Mouse (Mus musculus) urinary bladder, postnatal 4 days (tissue): ENCODE data around the gene Lrp1.

Experiments
- DNase-seq, 2 experiments: peaks; one replicate each; pipeline ENCODE4 v3.0.0; 2021 to 2022; ENCODE audit warnings: low spot score in 2 of 2

Lrp1 gene

DNA sequence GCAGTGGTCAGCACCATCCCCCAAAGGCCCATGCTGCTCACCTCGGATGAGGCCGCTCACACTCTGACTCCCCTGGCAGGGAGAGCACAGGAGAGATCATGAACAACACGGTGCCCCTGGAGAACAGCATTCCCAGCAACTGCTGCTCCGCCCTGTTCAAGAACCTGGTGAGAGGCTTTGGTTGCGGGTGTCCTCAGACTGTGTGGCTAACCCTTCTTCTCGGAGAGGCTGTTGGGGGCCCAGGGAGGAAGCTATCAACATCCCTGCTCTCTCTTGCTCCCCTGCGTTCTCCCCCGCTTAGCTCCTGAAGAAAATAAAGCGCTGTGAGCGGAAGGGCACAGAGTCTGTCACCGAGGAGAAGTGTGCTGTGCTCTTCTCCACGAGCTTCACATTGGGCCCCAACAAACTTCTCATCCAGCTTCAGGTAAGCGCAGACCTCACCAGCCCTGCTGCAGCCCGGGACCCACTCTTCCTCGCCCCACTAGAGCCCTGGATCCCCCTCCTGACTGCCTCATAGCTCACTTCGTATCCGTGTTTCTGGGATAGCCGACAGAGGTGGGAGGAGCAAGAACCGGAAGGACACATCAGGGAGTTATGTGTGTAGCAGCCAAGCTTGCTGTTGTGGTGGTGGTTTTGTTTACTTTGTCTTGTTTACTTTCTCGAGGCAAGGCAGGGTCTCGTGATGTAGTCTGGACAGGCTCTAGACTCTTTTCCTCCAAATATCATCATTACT lies 32.1 kb upstream of the Lrp1 start:
- no peak for DNase-seq

DNA sequence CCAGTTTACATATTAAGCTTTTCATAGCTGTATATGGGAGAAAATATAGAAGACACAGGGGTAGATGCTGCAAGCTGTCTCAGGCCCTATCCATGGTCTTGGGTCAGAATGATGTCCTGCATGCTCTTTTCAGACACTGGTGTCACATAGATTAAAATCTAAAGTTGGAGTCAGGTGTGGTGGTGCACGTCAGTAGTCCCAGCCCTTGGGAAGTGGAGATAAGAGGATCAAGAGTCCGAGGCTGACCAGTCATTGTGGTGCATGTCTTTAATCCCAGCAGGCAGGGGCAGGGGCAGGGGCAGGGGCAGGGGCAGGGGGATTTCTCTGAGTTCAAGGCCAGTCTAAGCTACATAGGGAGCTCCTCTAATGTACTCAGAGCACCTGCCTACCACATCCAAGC lies 24.8 kb upstream of the Lrp1 start:
- no peak for DNase-seq

DNA sequence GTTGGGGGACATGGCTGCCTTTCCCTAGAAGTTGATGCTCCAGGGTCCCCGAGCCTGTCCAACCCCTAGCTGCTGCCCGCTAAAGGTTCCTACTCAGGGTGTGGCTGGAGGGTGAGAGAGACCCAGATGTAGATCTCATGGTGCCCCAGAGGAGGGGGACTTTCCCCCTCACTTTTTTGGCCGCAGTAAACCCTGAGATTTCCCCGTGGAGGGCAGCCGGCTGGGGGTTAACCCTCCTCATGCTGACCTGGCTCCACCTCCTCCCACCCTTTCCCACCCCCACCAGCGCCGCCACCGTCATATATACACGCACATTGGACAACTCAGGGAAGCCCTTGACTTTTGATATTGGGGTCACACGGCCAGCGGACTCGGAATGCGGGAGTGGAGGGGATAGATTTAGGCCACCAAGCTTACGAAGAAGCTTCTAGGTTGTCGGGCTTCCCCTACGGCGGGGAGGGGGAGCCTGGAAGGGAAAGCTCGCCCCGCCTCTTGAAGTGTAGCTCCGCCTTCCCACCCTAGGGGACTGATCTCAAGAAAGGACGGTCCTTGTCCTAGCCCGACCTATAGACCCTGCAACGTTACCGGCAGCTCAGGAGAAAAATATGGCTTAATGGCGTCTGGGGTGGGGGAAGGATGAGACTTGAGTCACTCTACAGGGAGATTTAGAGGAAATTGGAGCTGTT lies 22.7 kb upstream of the Lrp1 start:
- peak in 1 of 2 experiments; percentile 69 for DNase-seq

GRCm38 (mm10) chr10:127642772-127643552 lies 22.0 kb upstream of the Lrp1 start, which contains the start of gene Stat6:
Stat6 (plus strand) TSS chr10:127642986.
- peak; percentile 71 to 77 for DNase-seq

- DNase-seq: peak; percentile 82 to 92
Measured at GRCm38 (mm10) chr10:127641861-127642771, 21.2 kb upstream of the Lrp1 start.

DNA sequence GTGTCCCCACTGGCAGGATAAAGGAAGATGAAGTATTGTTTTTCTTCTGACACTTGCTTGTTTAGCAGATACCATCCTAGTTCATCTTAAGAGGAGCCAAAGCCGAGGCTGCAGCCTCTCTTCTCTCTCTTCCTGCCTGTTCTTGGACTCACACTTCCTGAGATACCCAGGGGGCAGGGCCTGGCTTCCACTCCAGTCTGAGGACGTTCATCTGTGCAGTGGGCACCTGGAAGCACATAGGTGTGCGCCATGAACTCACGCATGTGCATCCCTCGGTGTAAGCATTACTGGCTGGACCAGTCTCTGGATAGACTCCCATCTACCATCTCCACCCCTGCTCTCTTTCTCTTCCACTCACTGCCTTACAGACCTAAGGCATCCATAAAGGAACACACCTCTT lies 19.5 kb upstream of the Lrp1 start:
- no peak for DNase-seq

DNA sequence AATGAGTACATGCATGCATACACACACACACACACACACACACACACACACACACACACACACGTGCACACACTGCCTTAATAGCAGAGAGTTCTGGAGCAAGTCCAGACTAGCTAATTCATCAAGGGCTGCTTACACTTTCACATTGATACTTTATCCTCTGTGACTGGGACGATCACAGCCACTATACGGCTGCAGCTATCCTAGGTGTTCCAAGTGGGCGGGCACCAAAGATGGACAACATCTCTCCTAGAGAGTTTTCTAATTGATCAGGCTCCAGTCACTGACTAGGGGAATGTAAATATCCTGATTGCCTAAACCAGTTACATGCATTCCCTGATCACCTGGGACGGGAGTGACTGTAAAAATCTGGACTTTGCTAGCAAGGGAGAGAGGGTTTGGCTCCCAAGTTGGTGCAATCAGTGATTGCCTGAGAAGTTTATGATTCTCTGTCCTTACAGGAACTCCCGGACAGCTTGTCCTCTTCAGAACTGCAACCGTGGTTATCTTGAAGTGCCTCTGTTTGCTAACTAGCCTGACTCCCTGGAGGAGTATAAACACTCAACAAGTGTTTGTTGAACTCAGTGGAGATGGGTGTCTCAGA lies 11.8 kb upstream of the Lrp1 start:
- no peak for DNase-seq

- no peak for DNase-seq
Measured at GRCm38 (mm10) chr10:127631261-127632214, 10.6 kb upstream of the Lrp1 start.

DNA sequence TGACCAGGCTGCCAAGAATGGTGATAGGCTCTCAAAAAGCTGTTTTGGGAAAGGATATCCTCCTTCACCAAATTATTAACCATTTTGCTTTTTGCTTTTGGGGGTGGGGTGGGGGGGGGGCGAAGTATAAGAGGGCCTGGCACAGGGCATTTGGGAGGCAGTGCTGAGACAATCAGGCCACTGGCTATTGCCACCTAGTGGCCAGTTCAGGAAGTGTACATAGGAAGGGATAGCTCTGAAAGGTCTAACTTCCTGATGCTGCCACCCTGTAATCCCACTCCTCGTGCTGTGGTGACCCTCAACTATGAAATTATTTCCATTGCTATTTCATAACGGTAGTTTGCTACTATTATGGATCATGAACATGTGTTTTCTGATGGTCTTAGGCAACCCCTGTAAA lies 5.5 kb upstream of the Lrp1 start:
- no peak for DNase-seq

- no peak for DNase-seq
Measured at GRCm38 (mm10) chr10:127623439-127624216, 2.7 kb upstream of the Lrp1 start.

- no peak for DNase-seq
Measured at GRCm38 (mm10) chr10:127622661-127623060, 1.7 kb upstream of the Lrp1 start.

DNA sequence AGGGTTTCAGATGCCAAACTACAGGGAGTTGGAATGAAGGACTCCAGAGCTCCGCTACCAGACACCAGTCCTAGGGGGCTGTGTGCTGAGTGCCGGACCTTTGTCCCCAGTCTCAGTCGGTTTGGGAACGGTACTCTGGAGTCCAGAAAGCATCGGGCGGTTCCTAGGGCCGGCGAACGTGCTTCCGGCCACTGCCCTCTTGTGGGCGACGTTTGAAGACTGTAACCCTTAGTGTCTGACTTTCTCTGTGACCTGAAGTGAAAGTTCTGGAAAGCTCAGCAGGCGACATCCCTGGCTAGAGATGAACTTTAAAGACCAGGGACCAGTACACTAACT lies 1.1 kb upstream of the Lrp1 start:
- DNase-seq: peak; percentile 70 to 75

GRCm38 (mm10) chr10:127621191-127622056 lies 476 bp upstream of the Lrp1 start:
- peak; percentile 90 to 91 for DNase-seq

DNA sequence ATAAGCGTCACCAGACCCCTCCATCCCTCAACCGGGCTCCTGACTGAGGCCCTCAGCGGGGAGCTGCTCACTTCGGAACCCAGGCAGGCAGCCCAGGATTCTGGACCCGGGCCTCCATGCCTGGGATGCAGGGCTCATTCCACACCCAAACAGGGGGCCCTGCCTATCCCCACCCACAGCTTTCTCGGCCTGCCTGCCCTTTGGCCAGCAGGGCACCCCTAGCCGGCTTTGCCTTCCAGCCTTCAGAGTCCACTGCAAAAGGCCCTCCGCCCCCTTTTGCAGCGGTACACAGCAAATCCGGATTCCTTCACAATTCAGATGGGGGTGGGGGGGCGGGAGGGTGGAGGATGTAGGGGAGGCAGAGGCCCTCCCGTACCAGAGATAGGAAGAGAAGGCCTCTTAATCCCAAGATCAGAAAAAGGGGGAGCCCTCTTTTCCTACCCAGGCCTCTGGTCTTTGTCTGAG lies 975 bp downstream of the Lrp1 start:
- peak in 1 of 2 experiments; percentile 43 for DNase-seq

- DNase-seq: no peak
Measured at GRCm38 (mm10) chr10:127619119-127619721, 1.7 kb downstream of the Lrp1 start.

DNA sequence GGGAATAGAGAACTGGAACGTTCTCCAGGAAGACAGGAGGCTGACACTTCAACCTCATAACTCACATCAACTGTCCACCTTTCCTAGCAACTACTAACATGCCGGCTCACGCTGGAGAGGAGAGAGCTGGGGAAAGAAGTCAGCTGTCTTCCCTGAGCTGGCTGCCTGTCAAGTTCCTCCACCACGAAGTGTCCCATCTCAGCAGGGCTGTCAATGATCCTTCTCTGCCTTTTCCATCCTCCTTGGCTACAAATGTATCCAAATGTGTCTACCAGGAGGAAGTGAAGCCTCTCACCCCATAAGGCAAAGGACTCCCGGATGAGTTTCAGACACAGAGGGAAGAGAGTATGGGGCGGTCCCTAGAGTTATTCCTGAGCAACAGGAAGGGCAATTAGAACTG lies 2.8 kb downstream of the Lrp1 start:
- no peak for DNase-seq

GRCm38 (mm10) chr10:127617294-127617693 lies 3.7 kb downstream of the Lrp1 start:
- no peak for DNase-seq

DNA sequence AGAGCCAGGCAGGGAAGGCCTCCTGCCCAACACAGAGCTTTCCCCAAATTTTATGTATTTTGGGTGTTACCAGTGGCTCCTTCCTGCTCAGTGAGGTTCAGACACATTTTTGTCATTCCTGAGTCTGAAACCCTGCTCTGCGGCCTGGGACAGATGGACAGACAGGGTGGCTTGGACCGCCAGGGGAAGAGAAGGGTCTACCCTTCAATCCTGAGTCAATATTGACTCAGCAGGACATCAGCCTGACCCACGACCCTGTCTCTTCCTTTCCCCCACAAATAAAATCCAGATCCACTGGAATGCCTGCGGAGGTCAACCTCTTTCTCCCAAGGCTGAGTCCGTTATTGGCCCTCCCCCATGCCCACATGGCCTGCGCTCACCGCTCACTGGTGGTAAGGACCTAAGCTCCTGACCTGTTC lies 4.7 kb downstream of the Lrp1 start:
- DNase-seq: no peak
